ENCODE assay signal across 15 mouse cellular contexts in the genomic region with DNA sequence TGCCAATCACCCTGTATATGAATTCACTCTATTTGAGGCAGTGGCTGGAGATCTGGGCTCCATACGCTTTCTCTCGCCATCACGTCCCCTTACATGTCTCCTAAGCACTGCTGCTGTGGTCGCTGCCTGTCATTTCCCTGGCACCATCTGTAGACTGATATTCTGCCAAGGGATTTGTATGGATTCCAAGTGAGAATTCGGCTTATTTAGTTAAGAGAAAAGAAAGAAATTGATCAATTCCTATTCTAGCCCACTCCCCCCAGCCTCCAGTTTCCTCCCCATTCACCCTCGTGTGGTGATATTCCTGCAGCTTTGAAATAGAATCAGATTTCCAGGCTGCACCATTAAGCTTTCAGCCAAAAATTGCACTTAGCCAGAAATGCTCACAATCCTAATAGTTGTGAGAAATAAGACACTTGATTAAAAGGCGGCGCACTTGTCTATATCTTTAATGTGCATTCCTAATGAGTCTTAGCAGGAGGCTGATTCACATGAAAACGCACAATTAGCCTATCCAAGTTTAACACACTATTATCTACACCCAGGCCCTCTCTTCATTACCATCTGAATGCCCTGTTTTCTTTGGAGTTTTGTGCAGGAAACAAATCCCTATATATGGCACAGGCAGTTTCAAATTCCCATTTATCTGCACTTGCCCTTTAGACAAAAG.
A peak's percentile ranks its signal among the peaks of the same experiment; 100 is the strongest.
DNase-seq lines count a peak whose midpoint lies in the region; ATAC-seq lines count a peak whose summit lies in the region.
"Had no signal": no experiment of that assay in that cellular context is flagged by ENCODE, and none has a peak within 500 bp of the region (broad histone marks: within the 10 kb centered on the region; RNA-seq: fewer than 3 reads in every experiment).

No protein-coding gene starts in this region.

- H3K27me3 ChIP-seq in forebrain, embryonic 16.5 days (replicated peaks; ENCODE audit: control insufficient read depth, insufficient read depth, low read length): no peaks in the 10 kb centered on the region
- H3K27me3 ChIP-seq in neural tube, embryonic 15.5 days (replicated peaks): no peaks in the 10 kb centered on the region
- H3K27me3 ChIP-seq: CH12.LX; megakaryocyte, embryonic 14.5 days had no signal

- DNase-seq in layer of hippocampus, adult 11-12 months (ENCODE audit: low spot score): peak; percentile 48
- DNase-seq in layer of hippocampus, postnatal 25 days (ENCODE audit: extremely low spot score in 1 of 2, low spot score in 1 of 2): no peak
- DNase-seq in layer of hippocampus, postnatal 14 days (ENCODE audit: low spot score in 2 of 2): peak; percentile 42 to 80
- DNase-seq in heart, adult 9 months (ENCODE audit: low spot score in 2 of 2): no peak
- no peak for DNase-seq in testis, postnatal 10 days (ENCODE audit: low spot score)
- DNase-seq in spleen, postnatal 10 days (ENCODE audit: low spot score in 2 of 2): no peak
- DNase-seq: cerebellum, adult 11-12 months; thymus, adult 18-20 months had no signal

- no peaks in the 10 kb centered on the region for H3K9me3 ChIP-seq in forebrain, embryonic 16.5 days (ENCODE audit: control insufficient read depth, low read length)
- H3K9me3 ChIP-seq in neural tube, embryonic 15.5 days (replicated peaks): no peaks in the 10 kb centered on the region

- H3K4me2 ChIP-seq in forebrain, embryonic 16.5 days (ENCODE audit: low read length): peak overlapping the region; percentile 39
- peak overlapping the region; percentile 32 for H3K4me2 ChIP-seq in neural tube, embryonic 15.5 days
- H3K4me2 ChIP-seq: liver, embryonic 11.5 days had no signal

- ATAC-seq in forebrain, embryonic 16.5 days: peak; percentile 93
- peak; percentile 66; the same call in 1 of the 2 replicates for ATAC-seq in neural tube, embryonic 15.5 days (ENCODE audit: low FRiP score)
- ATAC-seq: activated CD4-positive, CD25-positive, alpha-beta regulatory T cell, adult 4 months had no signal

- no peaks in the 10 kb centered on the region for H3K36me3 ChIP-seq in forebrain, embryonic 16.5 days (ENCODE audit: control insufficient read depth, insufficient read depth)
- H3K36me3 ChIP-seq in neural tube, embryonic 15.5 days: no peaks in the 10 kb centered on the region

- H3K9ac ChIP-seq in forebrain, embryonic 16.5 days (replicated peaks; ENCODE audit: low read depth, low read length): peak overlapping the region; percentile 37
- H3K9ac ChIP-seq in neural tube, embryonic 15.5 days (replicated peaks): no peak overlapping the region; the same call in 1 of the 2 replicates

- WGBS in forebrain, embryonic 16.5 days: 5% methylated on average over 9 of the region's 9 CpGs
- WGBS in neural tube, embryonic 15.5 days: 24% methylated on average over 9 of the region's 9 CpGs

- H3K27ac ChIP-seq in forebrain, embryonic 16.5 days (ENCODE audit: low read length): peak overlapping the region; percentile 93
- peak overlapping the region; percentile 65 for H3K27ac ChIP-seq in neural tube, embryonic 15.5 days (replicated peaks)

- H3K4me3 ChIP-seq in forebrain, embryonic 16.5 days (replicated peaks; ENCODE audit: low read length): no peak overlapping the region
- H3K4me3 ChIP-seq in neural tube, embryonic 15.5 days (replicated peaks): no peak overlapping the region
- H3K4me3 ChIP-seq: erythroblast, embryonic 14.5 days; megakaryocyte, embryonic 14.5 days had no signal

- peaks cover 18% of the 10 kb centered on the region for H3K4me1 ChIP-seq in forebrain, embryonic 16.5 days (replicated peaks; ENCODE audit: control insufficient read depth, insufficient read depth, low read length)
- peaks cover 13% of the 10 kb centered on the region for H3K4me1 ChIP-seq in neural tube, embryonic 15.5 days
- H3K4me1 ChIP-seq: megakaryocyte, embryonic 14.5 days had no signal

Comparison
In these comparisons a context has a peak if more than half of its experiments do, and no peak if none do; other contexts are left out.
1. DNase-seq: peak in layer of hippocampus, adult 11-12 months (single experiment) and layer of hippocampus, postnatal 14 days (2 of 2); none in layer of hippocampus, postnatal 25 days (0 of 2), heart, adult 9 months (0 of 2), testis, postnatal 10 days (single experiment) and spleen, postnatal 10 days (0 of 2).